Mouse (Mus musculus) forebrain, embryonic 11.5 days (tissue): ENCODE results near the gene AL731706.2. TPM values are rescaled to one million over a fixed set of nuclear protein-coding genes. Genes with fewer than 3 reads are reported as not detected.

Experiments
- ATAC-seq: fragments of 200-750 bp; cut with Nextera tagmentation; replicated peaks from 2 replicates; pipeline ENCODE4 v1.8.0; 2017; ENCODE audit warnings: moderate TSS enrichment; ENCODE audit not compliant: low FRiP score
- DNase-seq: peaks from one replicate; pipeline ENCODE4 v3.0.0-alpha.2; 2017; ENCODE audit warnings: low spot score
- H3K27ac ChIP-seq: fragments of 300-500 bp; sonication (generic); 2 replicates; pipeline ENCODE4 v1.5.1; 2014; ENCODE audit warnings: low read depth, low read length
- H3K27me3 ChIP-seq: fragments of 300-500 bp; sonication (generic); 2 replicates; pipeline ENCODE4 v1.6.1; 2014; ENCODE audit warnings: mild to moderate bottlenecking, low read length, mixed read lengths; ENCODE audit not compliant: control insufficient read depth, insufficient read depth
- H3K36me3 ChIP-seq: fragments of 300-500 bp; sonication (generic); 2 replicates; pipeline ENCODE4 v1.6.1; 2014; ENCODE audit warnings: mild to moderate bottlenecking, low read length, moderate library complexity, mixed read lengths; ENCODE audit not compliant: control insufficient read depth, insufficient read depth
- H3K4me1 ChIP-seq: fragments of 300-500 bp; sonication (generic); replicated peaks from 2 replicates; pipeline ENCODE4 v1.6.1; 2014; ENCODE audit warnings: low read length, mixed read lengths; ENCODE audit not compliant: control insufficient read depth, insufficient read depth
- H3K4me2 ChIP-seq: fragments of 300-500 bp; sonication (generic); 2 replicates; pipeline ENCODE4 v1.6.1; 2014; ENCODE audit warnings: low read depth, mild to moderate bottlenecking, low read length, moderate library complexity, mixed read lengths; ENCODE audit not compliant: severe bottlenecking
- H3K4me3 ChIP-seq: fragments of 300-500 bp; sonication (generic); 2 replicates; pipeline ENCODE4 v1.5.1; 2014; ENCODE audit warnings: low read depth, low read length
- H3K9ac ChIP-seq: fragments of 300-500 bp; sonication (generic); 2 replicates; pipeline ENCODE4 v1.6.1; 2014; ENCODE audit warnings: low read length
- H3K9me3 ChIP-seq: fragments of 300-500 bp; sonication (generic); 2 replicates; pipeline ENCODE4 v1.6.1; 2016; ENCODE audit warnings: low read length, mixed read lengths; ENCODE audit not compliant: control insufficient read depth
- WGBS: fragments of 180-500 bp; shearing (Covaris S2); extraction: QIAGEN DNeasy Blood & Tissue Kit; methylation state at CpG from one replicate; pipeline ENCODE4 v1.1.7; 2014; 5-methylcytosine and 5-hydroxymethylcytosine counted together
- polyA plus RNA-seq: library from polyadenylated mRNA; unstranded; fragments of >200 nt; fragmentation: Nextera tagmentation; extraction: Ambion mirVana; gene quantifications from 2 replicates; pipeline ENCODE4 v1.2.1, GENCODE M21; 2014

Gene AL731706.2
- 31.8 and 34.0 TPM in 2 replicates for polyA plus RNA-seq

GRCm38 (mm10) chr2:136885579-136885978, at the start of gene AL731706.2:
Gene AL731706.2, minus strand, starts transcription at chr2:136885679.
- DNase-seq: no peak
- peaks cover 3% of the 10 kb centered on the region; the same call in 1 of the 2 replicates for H3K36me3 ChIP-seq
- no peak within 1 kb of the TSS for H3K9ac ChIP-seq
- H3K9me3 ChIP-seq: no peaks in the 10 kb centered on the region
- WGBS: 90% methylated on average over 2 of the region's 2 CpGs
- no peaks in the 10 kb centered on the region for H3K4me1 ChIP-seq
- no peak within 1 kb of the TSS for H3K4me2 ChIP-seq
- ATAC-seq: no peak
- H3K27me3 ChIP-seq: no peaks in the 10 kb centered on the region
- no peak within 1 kb of the TSS for H3K4me3 ChIP-seq
- no peak within 1 kb of the TSS for H3K27ac ChIP-seq

GRCm38 (mm10) chr2:136921003-136921408, 35.5 kb upstream of the AL731706.2 start:
- ATAC-seq: no peak
- no peak overlapping the region for H3K9ac ChIP-seq

GRCm38 (mm10) chr2:136920257-136920993, 34.9 kb upstream of the AL731706.2 start:
- H3K9ac ChIP-seq: no peak overlapping the region
- H3K9me3 ChIP-seq: no peaks in the 10 kb centered on the region
- no peak overlapping the region for H3K4me2 ChIP-seq
- H3K27ac ChIP-seq: no peak overlapping the region
- ATAC-seq (no peak), DNase-seq (no peak)
- H3K27me3 ChIP-seq: no peaks in the 10 kb centered on the region
- H3K4me3 ChIP-seq: no peak overlapping the region
- WGBS: 92% methylated on average over 3 of the region's 3 CpGs
- H3K36me3 ChIP-seq: no peaks in the 10 kb centered on the region
- H3K4me1 ChIP-seq: no peaks in the 10 kb centered on the region

More at GRCm38 (mm10) chr2:136921003-136921408, 35.5 kb upstream of the AL731706.2 start:
- Histone ChIP-seq H3K9me3 (no peaks in the 10 kb centered on the region), H3K4me3 (no peak overlapping the region), H3K36me3 (no peaks in the 10 kb centered on the region), H3K4me2 (no peak overlapping the region), H3K27me3 (no peaks in the 10 kb centered on the region), H3K4me1 (no peaks in the 10 kb centered on the region), H3K27ac (no peak overlapping the region)
- DNase-seq: no peak
- 78% methylated on average over 4 of the region's 4 CpGs for WGBS

- H3K9ac ChIP-seq: no peak overlapping the region
- ATAC-seq (no peak), DNase-seq (no peak)
- H3K4me1 ChIP-seq: no peaks in the 10 kb centered on the region
- H3K4me2 ChIP-seq: no peak overlapping the region
- WGBS: 93% methylated on average over 1 of the region's 1 CpGs
- no peaks in the 10 kb centered on the region for H3K9me3 ChIP-seq
- no peaks in the 10 kb centered on the region for H3K27me3 ChIP-seq
- H3K27ac ChIP-seq: no peak overlapping the region
- no peak overlapping the region for H3K4me3 ChIP-seq
- H3K36me3 ChIP-seq: no peaks in the 10 kb centered on the region
Observed at GRCm38 (mm10) chr2:136919433-136919832, 34.0 kb upstream of the AL731706.2 start.

- peaks cover 2% of the 10 kb centered on the region; the same call in 1 of the 2 replicates for H3K4me1 ChIP-seq
- H3K9ac ChIP-seq: no peak overlapping the region
- ATAC-seq: 0 out of 2 replicates have a peak, but pooled peaks have one; percentile 47
- H3K9me3 ChIP-seq: no peaks in the 10 kb centered on the region
- no peak for DNase-seq
- 65% methylated on average over 3 of the region's 3 CpGs for WGBS
- no peak overlapping the region for H3K4me2 ChIP-seq
- no peak overlapping the region for H3K4me3 ChIP-seq
- H3K36me3 ChIP-seq: no peaks in the 10 kb centered on the region
- H3K27ac ChIP-seq: no peak overlapping the region
- no peaks in the 10 kb centered on the region for H3K27me3 ChIP-seq
Observed at GRCm38 (mm10) chr2:136914334-136914902, 28.9 kb upstream of the AL731706.2 start.

GRCm38 (mm10) chr2:136913021-136913420, 27.5 kb upstream of the AL731706.2 start:
- H3K9me3 ChIP-seq: no peaks in the 10 kb centered on the region

GRCm38 (mm10) chr2:136911958-136912411, 26.5 kb upstream of the AL731706.2 start:
- Histone ChIP-seq H3K27me3 (no peaks in the 10 kb centered on the region), H3K4me2 (no peak overlapping the region), H3K9ac (no peak overlapping the region), H3K36me3 (no peaks in the 10 kb centered on the region), H3K27ac (no peak overlapping the region), H3K4me3 (no peak overlapping the region), H3K4me1 (peaks cover 2% of the 10 kb centered on the region; the same call in 1 of the 2 replicates), H3K9me3 (no peaks in the 10 kb centered on the region)
- ATAC-seq (peak; percentile 45), DNase-seq (no peak)
- 13% methylated on average over 4 of the region's 4 CpGs for WGBS

More at GRCm38 (mm10) chr2:136913021-136913420, 27.5 kb upstream of the AL731706.2 start:
- Histone ChIP-seq H3K4me2 (no peak overlapping the region), H3K27me3 (no peaks in the 10 kb centered on the region), H3K4me1 (peaks cover 2% of the 10 kb centered on the region; the same call in 1 of the 2 replicates), H3K9ac (no peak overlapping the region), H3K4me3 (no peak overlapping the region), H3K27ac (no peak overlapping the region), H3K36me3 (no peaks in the 10 kb centered on the region)
- 31% methylated on average over 3 of the region's 3 CpGs for WGBS
- no peak for ATAC-seq
- no peak for DNase-seq

- Histone ChIP-seq H3K9me3 (no peaks in the 10 kb centered on the region), H3K4me1 (peaks cover 2% of the 10 kb centered on the region; the same call in 1 of the 2 replicates), H3K9ac (no peak overlapping the region), H3K27ac (no peak overlapping the region), H3K36me3 (peaks cover 3% of the 10 kb centered on the region; the same call in 1 of the 2 replicates), H3K4me2 (no peak overlapping the region), H3K27me3 (no peaks in the 10 kb centered on the region), H3K4me3 (no peak overlapping the region)
- 53% methylated on average over 2 of the region's 2 CpGs for WGBS
- DNase-seq: no peak
- no peak for ATAC-seq
Observed at GRCm38 (mm10) chr2:136909298-136909697, 23.8 kb upstream of the AL731706.2 start.
